Mouse (Mus musculus) adrenal gland, adult 18-20 months (tissue): ENCODE measurements around the gene Sertad4. TPM values are rescaled to one million over a fixed set of nuclear protein-coding genes. Genes with fewer than 3 reads are reported as not detected.

Experiments
- DNase-seq, 2 experiments: peaks; one replicate each; pipeline ENCODE4 v3.0.0; 2021 to 2022; ENCODE audit warnings: low spot score in 2 of 2
- total RNA-seq, 2 experiments: library from RNA; stranded (reverse); gene quantifications; 1 replicate in 1 of 2; 2 replicates in 1 of 2; pipeline ENCODE4 v1.2.3; 2021

Sertad4 gene
- total RNA-seq, 2 experiments from 2014 or later, result 3.9 to 6.2 TPM

GRCm38 (mm10) chr1:192853429-192853828 is 2.1 kb downstream of the Sertad4 start:
- DNase-seq, result no peak

- no peak for DNase-seq
Measured at GRCm38 (mm10) chr1:192852047-192852446, 3.5 kb downstream of the Sertad4 start.

GRCm38 (mm10) chr1:192851640-192852039 is 3.9 kb downstream of the Sertad4 start:
- DNase-seq, result no peak

- DNase-seq, result no peak
Measured at GRCm38 (mm10) chr1:192851126-192851525, 4.4 kb downstream of the Sertad4 start.

GRCm38 (mm10) chr1:192849616-192850015 is 5.9 kb downstream of the Sertad4 start:
- DNase-seq, result no peak

GRCm38 (mm10) chr1:192847254-192847653 is 8.3 kb downstream of the Sertad4 start:
- DNase-seq, result no peak

GRCm38 (mm10) chr1:192841094-192841813 is 14.3 kb downstream of the Sertad4 start:
- DNase-seq, result no peak

- DNase-seq, result no peak
Measured at GRCm38 (mm10) chr1:192840655-192841054, 14.9 kb downstream of the Sertad4 start.

GRCm38 (mm10) chr1:192835211-192835681 is 20.3 kb downstream of the Sertad4 start:
- DNase-seq, result no peak

- peak in 1 of 2 experiments; percentile 33 for DNase-seq
Measured at GRCm38 (mm10) chr1:192834361-192835210, 21.0 kb downstream of the Sertad4 start.

GRCm38 (mm10) chr1:192833586-192833985 is 22.0 kb downstream of the Sertad4 start:
- no peak for DNase-seq

GRCm38 (mm10) chr1:192833097-192833496 is 22.5 kb downstream of the Sertad4 start:
- no peak for DNase-seq

- DNase-seq, result no peak
Measured at GRCm38 (mm10) chr1:192832338-192832737, 23.2 kb downstream of the Sertad4 start.

GRCm38 (mm10) chr1:192830444-192830843 is 25.1 kb downstream of the Sertad4 start:
- DNase-seq, result no peak

- no peak for DNase-seq
Measured at GRCm38 (mm10) chr1:192828928-192829327, 26.6 kb downstream of the Sertad4 start.

GRCm38 (mm10) chr1:192827955-192828354 is 27.6 kb downstream of the Sertad4 start:
- no peak for DNase-seq

- DNase-seq, result no peak
Measured at GRCm38 (mm10) chr1:192825746-192826145, 29.8 kb downstream of the Sertad4 start.

- no peak for DNase-seq
Measured at GRCm38 (mm10) chr1:192822652-192823525, 32.7 kb downstream of the Sertad4 start.

- DNase-seq, result no peak
Measured at GRCm38 (mm10) chr1:192822309-192822651, 33.3 kb downstream of the Sertad4 start.

GRCm38 (mm10) chr1:192818334-192818733 is 37.2 kb downstream of the Sertad4 start:
- DNase-seq, result no peak

- DNase-seq, result no peak
Measured at GRCm38 (mm10) chr1:192815789-192816188, 39.8 kb downstream of the Sertad4 start.
